Mouse (Mus musculus) CH12.LX (cell line): ENCODE results near the gene Mcrs1. TPM values are rescaled to one million over a fixed set of nuclear protein-coding genes. Genes with fewer than 3 reads are reported as not detected.
A peak's percentile ranks its signal among the peaks of the same experiment; 100 is the strongest.

Experiments used
- DNase-seq: peaks from one replicate; pipeline ENCODE4 v3.0.0-alpha.2; 2013; ENCODE audit errors: extremely low read depth
- H3K27ac ChIP-seq: 2 replicates; pipeline ENCODE4 v1.5.1; 2012; ENCODE audit warnings: low read depth, mild to moderate bottlenecking, control low read depth, moderate library complexity; ENCODE audit not compliant: insufficient read depth
- H3K27me3 ChIP-seq: replicated peaks from 2 replicates; pipeline ENCODE3; 2012; ENCODE audit warnings: inconsistent platforms
- H3K36me3 ChIP-seq, 2 experiments: replicated peaks in 1 of 2; 2 replicates each; pipeline versions ENCODE3 to v1.6.1; 2012; ENCODE audit warnings: inconsistent platforms in 1 of 2, low read length in 1 of 2, mild to moderate bottlenecking in 1 of 2, mixed read lengths in 1 of 2, moderate library complexity in 1 of 2; ENCODE audit not compliant: control insufficient read depth in 1 of 2, insufficient read depth in 1 of 2
- H3K4me1 ChIP-seq, 2 experiments: 2 replicates each; pipeline ENCODE4 v1.6.1; 2012; ENCODE audit warnings: inconsistent platforms in 1 of 2, moderate library complexity in 1 of 2; ENCODE audit not compliant: insufficient read depth in 2 of 2, control insufficient read depth in 1 of 2
- H3K4me2 ChIP-seq: 2 replicates; pipeline ENCODE4 v1.6.1; 2012; ENCODE audit warnings: low read depth, mild to moderate bottlenecking, control low read depth; ENCODE audit not compliant: poor library complexity, insufficient read depth, severe bottlenecking
- H3K4me3 ChIP-seq, 3 experiments: fragments of 150-350 bp in 1 of 3; sonication (generic) in 1 of 3; replicated peaks in 1 of 3; 2 replicates each; pipeline versions ENCODE3 to v1.5.1; 2011 to 2012; ENCODE audit warnings: low read depth in 2 of 3, low read length in 2 of 3, mild to moderate bottlenecking in 2 of 3, moderate library complexity in 2 of 3, control low read depth in 1 of 3, improper control_type of control experiment in 1 of 3, inconsistent platforms in 1 of 3, mixed read lengths in 1 of 3; ENCODE audit not compliant: poor library complexity in 1 of 3
- H3K79me2 ChIP-seq: replicated peaks from 2 replicates; pipeline ENCODE4 v1.6.1; 2012; ENCODE audit warnings: mild to moderate bottlenecking, moderate library complexity; ENCODE audit not compliant: control insufficient read depth, poor library complexity, insufficient read depth, severe bottlenecking; ENCODE audit errors: extremely low read depth
- H3K9ac ChIP-seq: 2 replicates; pipeline ENCODE4 v1.6.1; 2012; ENCODE audit warnings: low read depth, mild to moderate bottlenecking, control low read depth, moderate library complexity; ENCODE audit not compliant: insufficient read depth
- H3K9me3 ChIP-seq: replicated peaks from 2 replicates; pipeline ENCODE3; 2012; ENCODE audit warnings: low read length, inconsistent platforms, mixed read lengths
- CHD1 ChIP-seq: IDR thresholded peaks from 2 replicates; pipeline ENCODE4 v1.6.1; 2012; ENCODE audit warnings: low read depth, low read length, improper control_type of control experiment, inconsistent platforms
- CTCF ChIP-seq, 2 experiments: IDR thresholded peaks in 1 of 2; conservative IDR thresholded peaks in 1 of 2; 2 replicates each; pipeline ENCODE4 v1.5.1; 2011 to 2012; ENCODE audit warnings: low read depth in 2 of 2, low read length in 2 of 2, improper control_type of control experiment in 1 of 2, inconsistent platforms in 1 of 2, mild to moderate bottlenecking in 1 of 2, moderate library complexity in 1 of 2
- E2F4 ChIP-seq: IDR thresholded peaks from 2 replicates; pipeline ENCODE4 v1.6.1; 2011; ENCODE audit warnings: low read depth, low read length, improper control_type of control experiment; ENCODE audit not compliant: insufficient replicate concordance
- ELF1 ChIP-seq: IDR thresholded peaks from 2 replicates; pipeline ENCODE4 v1.6.1; 2014; ENCODE audit warnings: low read depth, mild to moderate bottlenecking, inconsistent platforms, low read length, improper control_type of control experiment
- ETS1 ChIP-seq: conservative IDR thresholded peaks from 2 replicates; pipeline ENCODE4 v1.6.1; 2012; ENCODE audit warnings: low read depth, mild to moderate bottlenecking, inconsistent platforms, low read length, improper control_type of control experiment, moderate library complexity
- GABPA ChIP-seq: IDR thresholded peaks from 2 replicates; pipeline ENCODE4 v1.6.1; 2012; ENCODE audit warnings: low read depth, low read length, improper control_type of control experiment, inconsistent platforms; ENCODE audit not compliant: insufficient replicate concordance
- HCFC1 ChIP-seq: IDR thresholded peaks from 2 replicates; pipeline ENCODE4 v1.6.1; 2012; ENCODE audit warnings: low read depth, mild to moderate bottlenecking, inconsistent platforms, low read length, improper control_type of control experiment
- JUND ChIP-seq: conservative IDR thresholded peaks from 2 replicates; pipeline ENCODE4 v1.6.1; 2011; ENCODE audit warnings: low read depth, low read length, improper control_type of control experiment
- KAT2A ChIP-seq: IDR thresholded peaks from 2 replicates; pipeline ENCODE4 v1.6.1; 2012; ENCODE audit warnings: low read length, improper control_type of control experiment, inconsistent platforms; ENCODE audit not compliant: insufficient replicate concordance
- MEF2A ChIP-seq: IDR thresholded peaks from 2 replicates; pipeline ENCODE4 v1.6.1; 2014; ENCODE audit warnings: low read depth, mild to moderate bottlenecking, inconsistent platforms, low read length, improper control_type of control experiment, borderline replicate concordance
- PAX5 ChIP-seq: IDR thresholded peaks from 2 replicates; pipeline ENCODE4 v1.6.1; 2012; ENCODE audit warnings: low read length, inconsistent platforms, mixed read lengths
- POLR2AphosphoS2 ChIP-seq: IDR thresholded peaks from 2 replicates; pipeline ENCODE4 v1.6.1; 2011; ENCODE audit warnings: low read depth, low read length, improper control_type of control experiment
- RCOR1 ChIP-seq: conservative IDR thresholded peaks from 2 replicates; pipeline ENCODE4 v1.6.1; 2012; ENCODE audit warnings: low read depth, mild to moderate bottlenecking, inconsistent platforms, low read length, improper control_type of control experiment
- SIN3A ChIP-seq: IDR thresholded peaks from 2 replicates; pipeline ENCODE4 v1.6.1; 2012; ENCODE audit warnings: low read length, improper control_type of control experiment, inconsistent platforms
- UBTF ChIP-seq: IDR thresholded peaks from 2 replicates; pipeline ENCODE4 v1.6.1; 2012; ENCODE audit warnings: low read depth, mild to moderate bottlenecking, inconsistent platforms, low read length, improper control_type of control experiment, moderate library complexity
- USF1 ChIP-seq: IDR thresholded peaks from 2 replicates; pipeline ENCODE4 v1.6.1; 2014; ENCODE audit warnings: low read depth, mild to moderate bottlenecking, inconsistent platforms, low read length, improper control_type of control experiment
- ZKSCAN1 ChIP-seq: IDR thresholded peaks from 2 replicates; pipeline ENCODE4 v1.6.1; 2012; ENCODE audit warnings: low read depth, inconsistent platforms, low read length, improper control_type of control experiment, borderline replicate concordance
- dilution Hi-C: fragments of 300-500 bp; cut with MboI; formaldehyde crosslinking; loops from 2 replicates; pipeline ENCODE4 v1.14.3; 2020; ENCODE audit warnings: low sequenced_read_pairs; ENCODE audit not compliant: extremely low pct_unique_long_range_greater_than_20kb, extremely low pct_ligation_motif_present
- in situ Hi-C: fragments of 300-500 bp; cut with MboI; formaldehyde crosslinking; loops from 3 replicates; pipeline ENCODE4 v1.14.3; 2019; ENCODE audit warnings: low sequenced_read_pairs, low pct_ligation_motif_present, low pct_unique_long_range_greater_than_20kb, mixed read lengths
- polyA plus RNA-seq: library from polyadenylated mRNA; unstranded; fragments of >175 nt; gene quantifications from 2 replicates; pipeline ENCODE4 v1.2.1, GENCODE M21; 2012; ENCODE audit warnings: low read depth; ENCODE audit not compliant: insufficient read length
- total RNA-seq, 2 experiments: library from RNA; depleted of rRNA; stranded (reverse); fragments of 300-350 nt in 1 of 2; fragments of >200 nt in 1 of 2; gene quantifications; 2 replicates each; pipeline ENCODE4 v1.2.3; 2012 to 2014

Mcrs1 gene
- total and polyA plus RNA-seq, 3 experiments, result 75.9 to 105 (median 85.1) TPM

GRCm38 (mm10) chr15:99296213-99296612, 44.5 kb upstream of the Mcrs1 start:
- Histone ChIP-seq H3K27ac (no peak overlapping the region), H3K9me3 (no peaks in the 10 kb centered on the region), H3K4me3 (no peak overlapping the region), H3K9ac (no peak overlapping the region), H3K4me2 (no peak overlapping the region), H3K27me3 (peaks cover 28% of the 10 kb centered on the region), H3K4me1 (peaks cover 3 to 20% of the 10 kb centered on the region in 2 experiments; a peak in 3 of 4 replicates), H3K79me2 (no peaks in the 10 kb centered on the region; the same call in 1 of the 2 replicates), H3K36me3 (peaks cover 0 to 5% of the 10 kb centered on the region in 2 experiments)
- dilution Hi-C loops (no loop called here), in situ Hi-C loops (no loop called here)
- peak; percentile 29 for DNase-seq
- TF ChIP-seq KAT2A (no peak), MEF2A (no peak), RCOR1 (no peak), HCFC1 (no peak), JUND (no peak), USF1 (no peak), CTCF (conservative IDR thresholded peaks at IDR 0.05 in 1 of 2, IDR thresholded peaks at IDR 0.05 in 1 of 2; ENCODE audit: low read depth in 2 of 2, low read length in 2 of 2) (no peak), CHD1 (no peak), PAX5 (no peak), SIN3A (no peak), ETS1 (no peak), UBTF (no peak)

- H3K4me2 ChIP-seq, result peak within 1 kb of the TSS; percentile 98
- peaks cover 31% of the 10 kb centered on the region for H3K27me3 ChIP-seq
- peaks cover 0 to 5% of the 10 kb centered on the region in 2 experiments for H3K36me3 ChIP-seq
- H3K9ac ChIP-seq, result peak within 1 kb of the TSS; percentile 64
- no peaks in the 10 kb centered on the region for H3K9me3 ChIP-seq
- no peaks in the 10 kb centered on the region for H3K79me2 ChIP-seq
- in situ Hi-C loops (no loop called here), dilution Hi-C loops (no loop called here)
- H3K4me1 ChIP-seq, result peaks cover 3 to 20% of the 10 kb centered on the region in 2 experiments; a peak in 3 of 4 replicates
- DNase-seq, result peak; percentile 35
- peak within 1 kb of the TSS; percentile 48 to 68 (median 58) for H3K4me3 ChIP-seq
- TF ChIP-seq ELF1, result no peak
- TF ChIP-seq UBTF, result no peak
- TF ChIP-seq E2F4, result no peak
- no peak for TF ChIP-seq POLR2AphosphoS2
- no peak for TF ChIP-seq KAT2A
- no peak for TF ChIP-seq ZKSCAN1
- no peak for TF ChIP-seq GABPA
- no peak within 1 kb of the TSS for H3K27ac ChIP-seq
Measured at GRCm38 (mm10) chr15:99295484-99295981, 43.8 kb upstream of the Mcrs1 start, which contains the start of gene Fam186b. TSS of gene Fam186b (minus strand) at chr15:99295888.
